Mouse (Mus musculus): ENCODE results near the gene Eif2ak4. TPM values are rescaled to one million over a fixed set of nuclear protein-coding genes. Genes with fewer than 3 reads are reported as not detected.

Gene Eif2ak4
- polyA plus RNA-seq, 1 experiment from 2014 or later = 3.1 TPM

GRCm38 (mm10) chr2:118465894-118466293 is 77.5 kb downstream of the Eif2ak4 start:
- H3K36me3 ChIP-seq (replicated peaks; ENCODE audit: insufficient read depth, low read length) = peaks cover 62% of the 10 kb centered on the region
- ATAC-seq (no peak), DNase-seq (no peak)
- H3K4me3 ChIP-seq (ENCODE audit: low read depth, low read length) = no peak overlapping the region
- no peaks in the 10 kb centered on the region for H3K4me1 ChIP-seq (ENCODE audit: insufficient read depth)
- 64% methylated on average over 2 of the region's 2 CpGs for WGBS (ENCODE audit: insufficient replicate concordance)
- H3K9me3 ChIP-seq (ENCODE audit: low read length) = no peaks in the 10 kb centered on the region
- H3K9ac ChIP-seq (replicated peaks) = no peak overlapping the region
- TF ChIP-seq EP300 (IDR thresholded peaks at IDR 0.05; ENCODE audit: low read depth) = no peak
- no peak for TF ChIP-seq CTCF (IDR thresholded peaks at IDR 0.05; ENCODE audit: low read depth)
- H3K27ac ChIP-seq (ENCODE audit: low read depth) = no peak overlapping the region
- H3K27me3 ChIP-seq (ENCODE audit: insufficient read depth, low read length) = no peaks in the 10 kb centered on the region
- no peak overlapping the region for H3K4me2 ChIP-seq (ENCODE audit: low read depth, low read length)

DNA sequence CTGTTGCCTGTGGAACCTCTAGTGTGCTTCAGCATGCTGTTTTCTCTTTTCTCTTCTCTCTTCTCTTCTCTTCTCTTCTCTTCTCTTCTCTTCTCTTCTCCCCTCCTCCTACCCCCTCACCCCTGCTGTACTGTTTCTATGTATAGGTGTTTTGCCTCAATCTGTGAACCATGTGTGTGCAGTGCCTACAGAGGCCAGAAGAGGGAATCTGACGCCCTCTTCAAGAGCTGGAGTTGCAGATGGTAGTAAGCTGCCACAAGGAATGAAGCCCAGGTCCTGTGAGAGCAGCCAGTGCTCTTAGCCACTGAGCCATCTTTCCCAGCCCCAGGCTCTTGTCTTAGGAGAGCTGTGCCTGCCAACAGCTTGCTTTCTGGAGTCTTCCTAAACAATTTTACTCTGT is 78.2 kb downstream of the Eif2ak4 start:
- no peak for DNase-seq
- H3K27ac ChIP-seq (ENCODE audit: low read depth) = no peak overlapping the region
- no peak overlapping the region for H3K9ac ChIP-seq (replicated peaks)
- H3K36me3 ChIP-seq (replicated peaks; ENCODE audit: insufficient read depth, low read length) = peaks cover 67% of the 10 kb centered on the region
- H3K27me3 ChIP-seq (ENCODE audit: insufficient read depth, low read length) = no peaks in the 10 kb centered on the region
- 59% methylated on average over 1 of the region's 1 CpGs for WGBS (ENCODE audit: insufficient replicate concordance)
- no peak overlapping the region for H3K4me3 ChIP-seq (ENCODE audit: low read depth, low read length)
- H3K9me3 ChIP-seq (ENCODE audit: low read length) = no peaks in the 10 kb centered on the region
- H3K4me1 ChIP-seq (ENCODE audit: insufficient read depth) = no peaks in the 10 kb centered on the region
- ATAC-seq = no peak
- no peak overlapping the region for H3K4me2 ChIP-seq (ENCODE audit: low read depth, low read length)
- TF ChIP-seq EP300 (IDR thresholded peaks at IDR 0.05; ENCODE audit: low read depth) (no peak), CTCF (IDR thresholded peaks at IDR 0.05; ENCODE audit: low read depth) (peak; percentile 47; the same call in 1 of the 2 replicates)

- no peak overlapping the region for H3K9ac ChIP-seq (replicated peaks)
- TF ChIP-seq EP300 (IDR thresholded peaks at IDR 0.05; ENCODE audit: low read depth) (no peak), CTCF (IDR thresholded peaks at IDR 0.05; ENCODE audit: low read depth) (no peak)
- DNase-seq (no peak), ATAC-seq (no peak)
- no peak overlapping the region for H3K4me3 ChIP-seq (ENCODE audit: low read depth, low read length)
- H3K27ac ChIP-seq (ENCODE audit: low read depth) = no peak overlapping the region
- no peaks in the 10 kb centered on the region for H3K9me3 ChIP-seq (ENCODE audit: low read length)
- peaks cover 70% of the 10 kb centered on the region for H3K36me3 ChIP-seq (replicated peaks; ENCODE audit: insufficient read depth, low read length)
- H3K4me1 ChIP-seq (ENCODE audit: insufficient read depth) = no peaks in the 10 kb centered on the region
- H3K4me2 ChIP-seq (ENCODE audit: low read depth, low read length) = no peak overlapping the region
- H3K27me3 ChIP-seq (ENCODE audit: insufficient read depth, low read length) = no peaks in the 10 kb centered on the region
Measured at GRCm38 (mm10) chr2:118468354-118468753, 79.9 kb downstream of the Eif2ak4 start.

DNA sequence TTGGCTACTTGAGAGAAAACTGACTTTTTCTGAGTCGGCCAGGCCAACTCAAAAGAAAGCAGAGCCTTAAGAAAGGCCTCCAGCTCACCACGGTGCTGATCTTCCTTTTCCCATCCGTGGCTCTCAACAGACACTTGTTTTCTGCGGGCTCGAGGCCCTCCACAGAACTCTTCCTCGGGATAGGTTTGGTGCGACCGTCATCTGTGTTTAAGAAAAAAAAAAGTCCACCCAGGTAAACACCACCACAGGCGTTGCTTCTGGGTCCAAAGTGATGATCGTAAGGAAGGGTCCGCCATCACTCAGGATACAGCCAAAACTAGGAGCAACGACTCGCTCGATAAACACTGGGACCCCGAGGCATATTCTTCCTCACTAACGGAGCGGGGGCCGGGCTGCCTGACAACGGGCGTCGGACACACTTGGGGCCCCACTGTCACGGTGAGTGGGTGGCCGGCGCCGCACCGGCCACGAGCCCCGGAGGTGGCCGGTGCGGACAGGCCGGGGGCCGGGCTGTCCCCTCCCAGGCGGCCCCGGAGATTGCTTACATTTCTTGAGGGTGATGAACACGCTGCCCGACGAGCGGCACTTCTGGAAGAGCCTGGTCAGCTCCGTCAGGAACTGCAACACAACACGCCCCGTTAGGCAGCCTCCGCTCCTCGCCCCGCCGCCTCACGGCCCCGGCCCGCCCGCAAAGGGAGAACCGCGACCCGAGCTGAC is 90.6 kb downstream of the Eif2ak4 start:
- no peak; the same call in none of the 2 replicates for ATAC-seq
- H3K9me3 ChIP-seq (ENCODE audit: low read length) = no peaks in the 10 kb centered on the region
- 1% methylated on average over 52 of the region's 52 CpGs for WGBS (ENCODE audit: insufficient replicate concordance)
- TF ChIP-seq CTCF (IDR thresholded peaks at IDR 0.05; ENCODE audit: low read depth) = no peak
- TF ChIP-seq EP300 (IDR thresholded peaks at IDR 0.05; ENCODE audit: low read depth) = no peak
- DNase-seq = no peak
- no peaks in the 10 kb centered on the region for H3K27me3 ChIP-seq (ENCODE audit: insufficient read depth, low read length)
- H3K4me3 ChIP-seq (ENCODE audit: low read depth, low read length) = peak overlapping the region; percentile 96
- H3K4me1 ChIP-seq (ENCODE audit: insufficient read depth) = peaks cover 14% of the 10 kb centered on the region
- peak overlapping the region; percentile 93 for H3K9ac ChIP-seq (replicated peaks)
- H3K4me2 ChIP-seq (ENCODE audit: low read depth, low read length) = peak overlapping the region; percentile 90
- peak overlapping the region; percentile 92 for H3K27ac ChIP-seq (ENCODE audit: low read depth)
- H3K36me3 ChIP-seq (replicated peaks; ENCODE audit: insufficient read depth, low read length) = peaks cover 25% of the 10 kb centered on the region

DNA sequence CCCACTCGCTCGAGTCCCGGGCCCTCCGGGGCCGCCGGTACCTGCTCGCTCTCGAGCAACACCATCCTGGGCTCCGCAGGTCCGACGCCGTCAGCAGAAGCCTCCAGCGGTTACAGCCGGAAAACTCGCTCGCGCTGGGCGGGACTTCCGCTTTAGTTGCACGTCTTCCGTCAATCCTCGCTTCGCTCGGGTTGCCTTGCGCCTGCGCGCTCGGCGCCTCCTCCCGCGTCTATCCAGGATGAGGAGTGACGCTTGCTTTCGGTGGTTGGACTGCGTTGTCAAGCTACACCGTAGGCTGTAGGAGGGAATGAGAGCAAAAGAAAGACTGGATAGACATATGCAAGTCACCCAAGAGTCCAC is 91.1 kb downstream of the Eif2ak4 start, which contains the start of gene Srp14:
Gene Srp14 (minus strand): TSS at position 162 of the 360 bp plus-strand sequence.
- H3K9me3 ChIP-seq (ENCODE audit: low read length) = no peaks in the 10 kb centered on the region
- peak within 1 kb of the TSS; percentile 96 for H3K4me3 ChIP-seq (ENCODE audit: low read depth, low read length)
- peak within 1 kb of the TSS; percentile 90 for H3K4me2 ChIP-seq (ENCODE audit: low read depth, low read length)
- peak within 1 kb of the TSS; percentile 92 for H3K27ac ChIP-seq (ENCODE audit: low read depth)
- peaks cover 14% of the 10 kb centered on the region for H3K4me1 ChIP-seq (ENCODE audit: insufficient read depth)
- no peak for TF ChIP-seq EP300 (IDR thresholded peaks at IDR 0.05; ENCODE audit: low read depth)
- no peak for TF ChIP-seq CTCF (IDR thresholded peaks at IDR 0.05; ENCODE audit: low read depth)
- ATAC-seq (peak; percentile 96), DNase-seq (peak; percentile 96)
- H3K36me3 ChIP-seq (replicated peaks; ENCODE audit: insufficient read depth, low read length) = peaks cover 20% of the 10 kb centered on the region
- H3K27me3 ChIP-seq (ENCODE audit: insufficient read depth, low read length) = no peaks in the 10 kb centered on the region
- H3K9ac ChIP-seq (replicated peaks) = peak within 1 kb of the TSS; percentile 93
- under 1% methylated on average over 35 of the region's 35 CpGs for WGBS (ENCODE audit: insufficient replicate concordance)

DNA sequence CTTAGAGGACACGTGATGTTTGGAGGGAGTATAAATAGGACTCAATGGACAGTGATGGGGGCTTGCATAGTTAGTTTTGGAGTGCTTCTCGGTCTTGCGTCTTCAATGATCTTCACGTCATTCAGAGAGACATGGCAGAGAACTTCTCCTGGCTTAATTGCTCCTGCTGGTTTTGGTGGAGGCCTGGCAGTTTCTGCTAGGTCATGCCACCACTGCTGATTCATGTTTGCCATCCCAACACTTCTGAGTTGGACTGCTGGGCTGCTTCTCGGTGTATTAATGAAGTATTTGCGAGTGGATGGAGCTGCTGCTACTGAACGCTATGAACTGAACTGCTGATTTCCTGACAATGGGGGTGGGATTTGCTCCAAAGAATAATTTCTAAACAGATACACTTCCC is 92.5 kb downstream of the Eif2ak4 start:
- DNase-seq (no peak), ATAC-seq (no peak)
- no peaks in the 10 kb centered on the region for H3K27me3 ChIP-seq (ENCODE audit: insufficient read depth, low read length)
- TF ChIP-seq CTCF (IDR thresholded peaks at IDR 0.05; ENCODE audit: low read depth) (no peak), EP300 (IDR thresholded peaks at IDR 0.05; ENCODE audit: low read depth) (no peak)
- no peak overlapping the region for H3K9ac ChIP-seq (replicated peaks)
- H3K4me3 ChIP-seq (ENCODE audit: low read depth, low read length) = no peak overlapping the region
- peaks cover 14% of the 10 kb centered on the region for H3K4me1 ChIP-seq (ENCODE audit: insufficient read depth)
- H3K9me3 ChIP-seq (ENCODE audit: low read length) = no peaks in the 10 kb centered on the region
- WGBS (ENCODE audit: insufficient replicate concordance) = 83% methylated on average over 7 of the region's 7 CpGs
- H3K36me3 ChIP-seq (replicated peaks; ENCODE audit: insufficient read depth, low read length) = peaks cover 12% of the 10 kb centered on the region
- no peak overlapping the region for H3K27ac ChIP-seq (ENCODE audit: low read depth)
- no peak overlapping the region for H3K4me2 ChIP-seq (ENCODE audit: low read depth, low read length)

Data from liver, postnatal 0 days (tissue).